Mouse (Mus musculus) erythroblast, adult 5-6 weeks (primary cell): ENCODE results near the gene Kcnd3. TPM values are rescaled to one million over a fixed set of nuclear protein-coding genes. Genes with fewer than 3 reads are reported as not detected.
A peak's percentile ranks its signal among the peaks of the same experiment; 100 is the strongest.

Experiments
- ATAC-seq: replicated peaks from 2 replicates; pipeline ENCODE4 v1.8.0; 2016; ENCODE audit warnings: moderate number of reproducible peaks, mild to moderate bottlenecking, moderate TSS enrichment, inconsistent platforms; ENCODE audit not compliant: poor library complexity, low FRiP score, severe bottlenecking
- total RNA-seq, 2 experiments: library from RNA; stranded (forward) in 1 of 2; stranded (reverse) in 1 of 2; fragments of 150-400 nt in 1 of 2; fragments of 200-764, 138-1000 nt in 1 of 2; gene quantifications; 2 replicates each; pipeline versions ENCODE4 v1.2.3 to v1.2.4; 2015 to 2017; ENCODE audit warnings: low replicate concordance in 2 of 2

Kcnd3 gene
- total RNA-seq, 2 experiments from 2014 or later: 0.19 TPM; not detected in 1

- no peak for ATAC-seq
These were observed 259.6 kb downstream of the Kcnd3 start for GRCm38 (mm10) chr3:105711741-105712140.

- no peak for ATAC-seq
These were observed 260.7 kb downstream of the Kcnd3 start for GRCm38 (mm10) chr3:105712827-105713226.

GRCm38 (mm10) chr3:105714091-105714819, 262.1 kb downstream of the Kcnd3 start:
- 0 out of 2 replicates have a peak, but pooled peaks have one; percentile 20 for ATAC-seq

- ATAC-seq: no peak
These were observed 262.7 kb downstream of the Kcnd3 start for GRCm38 (mm10) chr3:105714820-105715167.

- no peak for ATAC-seq
These were observed 264.3 kb downstream of the Kcnd3 start for GRCm38 (mm10) chr3:105716353-105717000.

- no peak for ATAC-seq
These were observed 265.9 kb downstream of the Kcnd3 start for GRCm38 (mm10) chr3:105717856-105718555.

- no peak for ATAC-seq
These were observed 266.6 kb downstream of the Kcnd3 start for GRCm38 (mm10) chr3:105718746-105719145.

GRCm38 (mm10) chr3:105719979-105720378, 267.8 kb downstream of the Kcnd3 start:
- no peak for ATAC-seq

- ATAC-seq: no peak
These were observed 268.4 kb downstream of the Kcnd3 start for GRCm38 (mm10) chr3:105720514-105720913.

- ATAC-seq: no peak
These were observed 269.6 kb downstream of the Kcnd3 start for GRCm38 (mm10) chr3:105721681-105722201.

GRCm38 (mm10) chr3:105722510-105722909, 270.4 kb downstream of the Kcnd3 start:
- ATAC-seq: no peak

Other genes with a start within 250 kb of the Kcnd3 start
- 6.3 and 10.8 TPM in 2 replicates for gene Ddx20, start 235.2 kb downstream of the Kcnd3 start, total RNA-seq (2015; ENCODE audit: low replicate concordance)
- 9.5 and 12.3 TPM in 2 replicates for gene Ddx20, start 235.2 kb downstream of the Kcnd3 start, total RNA-seq (2017; ENCODE audit: low replicate concordance)